ENCODE assay signal across 8 mouse cellular contexts in the genomic region with DNA sequence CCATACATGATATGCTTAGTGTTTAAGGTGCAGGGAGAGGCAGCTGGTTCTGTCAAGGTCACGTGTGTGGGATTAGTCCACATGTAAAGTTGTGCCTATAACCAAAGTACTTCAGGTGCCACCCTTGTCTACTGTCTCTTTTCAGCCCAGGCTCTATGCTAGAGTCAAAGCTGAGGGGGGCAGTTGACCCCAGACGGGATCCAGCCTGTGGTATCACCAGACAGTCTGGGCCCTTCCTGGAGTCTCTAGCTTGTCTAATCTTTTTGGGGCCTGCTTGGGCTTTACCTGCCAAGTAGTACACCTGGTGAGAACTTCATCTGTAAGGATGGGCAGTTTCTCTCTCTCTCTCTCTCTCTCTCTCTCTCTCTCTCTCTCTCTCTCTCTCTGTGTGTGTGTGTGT. TPM values are rescaled to one million over a fixed set of nuclear protein-coding genes. Genes with fewer than 3 reads are reported as not detected.
A peak's percentile ranks its signal among the peaks of the same experiment; 100 is the strongest.
DNase-seq lines count a peak whose midpoint lies in the region; ATAC-seq and TF ChIP-seq lines count a peak whose summit lies in the region.

No protein-coding gene starts in this region.

- H3K4me1 ChIP-seq in heart, embryonic 12.5 days (replicated peaks): peaks cover 51% of the 10 kb centered on the region
- peaks cover 3 to 16% of the 10 kb centered on the region in 2 experiments; a peak in 3 of 4 replicates for H3K4me1 ChIP-seq in MEL (ENCODE audit: control insufficient read depth in 1 of 2, insufficient read depth in 2 of 2, low read length in 2 of 2)
- H3K4me1 ChIP-seq in hindbrain, embryonic 12.5 days: peaks cover 30% of the 10 kb centered on the region
- peaks cover 15% of the 10 kb centered on the region for H3K4me1 ChIP-seq in midbrain, embryonic 14.5 days (ENCODE audit: control insufficient read depth, insufficient read depth, low read length)

- no peak for TF ChIP-seq POLR2A in MEL (IDR thresholded peaks at IDR 0.05; ENCODE audit: control insufficient read depth in 1 of 2, insufficient read depth in 1 of 2, low read depth in 1 of 2, low read length in 2 of 2, poor library complexity in 1 of 2)

- no peaks in the 10 kb centered on the region for H3K27me3 ChIP-seq in heart, embryonic 12.5 days (replicated peaks)
- H3K27me3 ChIP-seq in MEL (ENCODE audit: control insufficient read depth in 1 of 2, insufficient read depth in 2 of 2, low read length in 2 of 2): no peaks in the 10 kb centered on the region; a peak in 2 of 4 replicates
- no peaks in the 10 kb centered on the region for H3K27me3 ChIP-seq in hindbrain, embryonic 12.5 days
- H3K27me3 ChIP-seq in midbrain, embryonic 14.5 days (ENCODE audit: control insufficient read depth, insufficient read depth, low read length): no peaks in the 10 kb centered on the region

- peaks cover 27% of the 10 kb centered on the region for H3K36me3 ChIP-seq in heart, embryonic 12.5 days
- peaks cover 5 to 6% of the 10 kb centered on the region in 2 experiments; a peak in 3 of 4 replicates for H3K36me3 ChIP-seq in MEL (ENCODE audit: control insufficient read depth in 1 of 2, insufficient read depth in 2 of 2, low read length in 2 of 2)
- peaks cover 22% of the 10 kb centered on the region; the same call in 1 of the 2 replicates for H3K36me3 ChIP-seq in hindbrain, embryonic 12.5 days
- H3K36me3 ChIP-seq in midbrain, embryonic 14.5 days (ENCODE audit: control insufficient read depth, insufficient read depth, low read length): peaks cover 16% of the 10 kb centered on the region

- no peak for TF ChIP-seq CTCF in MEL (IDR thresholded peaks at IDR 0.05 in 2 of 3, conservative IDR thresholded peaks at IDR 0.05 in 1 of 3; ENCODE audit: control insufficient read depth in 1 of 3, insufficient read depth in 1 of 3, low read depth in 2 of 3, low read length in 3 of 3, poor library complexity in 1 of 3, severe bottlenecking in 1 of 3)

- H3K27ac ChIP-seq in heart, embryonic 12.5 days (ENCODE audit: poor library complexity, severe bottlenecking): peak overlapping the region; percentile 94
- no peak overlapping the region for H3K27ac ChIP-seq in MEL (ENCODE audit: control insufficient read depth, low read depth, low read length)
- H3K27ac ChIP-seq in hindbrain, embryonic 12.5 days: peak overlapping the region; percentile 95; the same call in 1 of the 2 replicates
- peak overlapping the region; percentile 96; the same call in 1 of the 2 replicates for H3K27ac ChIP-seq in midbrain, embryonic 14.5 days (replicated peaks; ENCODE audit: low read depth, low read length)

- peaks cover 17% of the 10 kb centered on the region for H3K79me2 ChIP-seq in MEL (ENCODE audit: control insufficient read depth, insufficient read depth, low read length, poor library complexity)

- DNase-seq in heart, adult 8-10 months (ENCODE audit: low spot score): no peak
- DNase-seq in MEL (ENCODE audit: low read depth, low spot score): no peak
- no peak for DNase-seq in midbrain, embryonic 14.5 days
- DNase-seq in thymus, postnatal 36 days: no peak
- DNase-seq in urinary bladder, postnatal 14 days (ENCODE audit: low spot score): no peak
- DNase-seq in ovary, adult 18-20 months (ENCODE audit: low spot score): no peak

- TF ChIP-seq RAD21 in MEL (IDR thresholded peaks at IDR 0.05; ENCODE audit: low read depth, low read length): no peak

- peak overlapping the region; percentile 100; the same call in 1 of the 2 replicates for H3K9ac ChIP-seq in heart, embryonic 12.5 days
- no peak overlapping the region for H3K9ac ChIP-seq in MEL (ENCODE audit: control insufficient read depth, low read depth, low read length, poor library complexity, severe bottlenecking)
- peak overlapping the region; percentile 99; the same call in 1 of the 2 replicates for H3K9ac ChIP-seq in hindbrain, embryonic 12.5 days
- peak overlapping the region; percentile 100 for H3K9ac ChIP-seq in midbrain, embryonic 14.5 days (replicated peaks; ENCODE audit: low read length)

- TF ChIP-seq EP300 in MEL (IDR thresholded peaks at IDR 0.05; ENCODE audit: low read depth in 1 of 2, low read length in 2 of 2): no peak

- 52% methylated on average over 2 of the region's 2 CpGs for WGBS in heart, embryonic 12.5 days
- 64% methylated on average over 2 of the region's 2 CpGs for WGBS in hindbrain, embryonic 12.5 days
- 66% methylated on average over 2 of the region's 2 CpGs for WGBS in midbrain, embryonic 14.5 days

- ATAC-seq in heart, embryonic 12.5 days (ENCODE audit: insufficient number of reproducible peaks, low FRiP score): no peak
- no peak for ATAC-seq in hindbrain, embryonic 12.5 days (ENCODE audit: low FRiP score)
- no peak for ATAC-seq in midbrain, embryonic 14.5 days (ENCODE audit: low FRiP score, low TSS enrichment)

- H3K9me3 ChIP-seq in heart, embryonic 12.5 days (replicated peaks): no peaks in the 10 kb centered on the region
- H3K9me3 ChIP-seq in MEL (replicated peaks; ENCODE audit: insufficient read depth, low read length): no peaks in the 10 kb centered on the region
- H3K9me3 ChIP-seq in hindbrain, embryonic 12.5 days (replicated peaks): no peaks in the 10 kb centered on the region
- H3K9me3 ChIP-seq in midbrain, embryonic 14.5 days (ENCODE audit: control insufficient read depth, low read length): no peaks in the 10 kb centered on the region

- H3K4me2 ChIP-seq in heart, embryonic 12.5 days: peak overlapping the region; percentile 95
- peak overlapping the region; percentile 84 for H3K4me2 ChIP-seq in hindbrain, embryonic 12.5 days (replicated peaks)
- peak overlapping the region; percentile 95 for H3K4me2 ChIP-seq in midbrain, embryonic 14.5 days (ENCODE audit: low read length)

- H3K4me3 ChIP-seq in heart, embryonic 12.5 days: peak overlapping the region; percentile 91
- H3K4me3 ChIP-seq in MEL (ENCODE audit: control insufficient read depth in 1 of 2, insufficient read depth in 1 of 2, low read depth in 2 of 2, low read length in 2 of 2): no peak overlapping the region
- no peak overlapping the region for H3K4me3 ChIP-seq in hindbrain, embryonic 12.5 days
- H3K4me3 ChIP-seq in midbrain, embryonic 14.5 days (replicated peaks; ENCODE audit: low read depth, low read length): peak overlapping the region; percentile 100; the same call in 1 of the 2 replicates

TF ChIP-seq in MEL, 35 proteins besides CTCF, POLR2A, EP300 and RAD21:
- TF ChIP-seq USF1 (IDR thresholded peaks at IDR 0.05; ENCODE audit: low read depth, low read length): peak; percentile 25; the same call in 1 of the 2 replicates
- no peak for TF ChIP-seq SIN3A (IDR thresholded peaks at IDR 0.05; ENCODE audit: low read length)

RNA-seq across cellular contexts. Expression of a gene that starts 0.7 kb away (rescaled TPM):
- polyA plus RNA-seq in heart, embryonic 12.5 days (2016; fragmentation: Nextera tagmentation; extraction: Ambion mirVana): 97.2 and 100 TPM in 2 replicates
- 10 to 100 TPM; 57.1 to 72.2 (median 68.6) TPM for total RNA-seq in heart, adult 8-10 months (2022)
- 3.3 and 4.2 TPM in 2 replicates for total RNA-seq in MEL (2012; rRNA removed)
- polyA plus RNA-seq in MEL (2012; ENCODE audit: insufficient read depth in 1 of 2, insufficient read length in 2 of 2, low read depth in 1 of 2, low replicate concordance in 2 of 2, missing spikeins in 1 of 2): 10 to 100 TPM in 1 of 2 experiments, not detected in 1; 28.9 TPM
- polyA plus RNA-seq in hindbrain, embryonic 12.5 days (2016; fragmentation: Nextera tagmentation; extraction: Ambion mirVana): 140 and 159 TPM in 2 replicates
- polyA plus RNA-seq in midbrain, embryonic 14.5 days (2014; fragmentation: Nextera tagmentation; extraction: Ambion mirVana): 258 and 260 TPM in 2 replicates

RNA-seq across cellular contexts. Expression of a gene that starts 7.4 kb away (rescaled TPM):
- 9.4 and 9.8 TPM in 2 replicates for polyA plus RNA-seq in heart, embryonic 12.5 days (2016; fragmentation: Nextera tagmentation; extraction: Ambion mirVana)
- 10 to 100 TPM; 33.3 to 81.2 (median 48.5) TPM for total RNA-seq in heart, adult 8-10 months (2022)
- 4.5 and 5.6 TPM in 2 replicates for total RNA-seq in MEL (2012; rRNA removed)
- 10 to 100 TPM in 1 of 2 experiments, not detected in 1; 34.9 TPM for polyA plus RNA-seq in MEL (2012; ENCODE audit: insufficient read depth in 1 of 2, insufficient read length in 2 of 2, low read depth in 1 of 2, low replicate concordance in 2 of 2, missing spikeins in 1 of 2)
- polyA plus RNA-seq in hindbrain, embryonic 12.5 days (2016; fragmentation: Nextera tagmentation; extraction: Ambion mirVana): 9.8 and 11.6 TPM in 2 replicates
- 9.3 and 13.1 TPM in 2 replicates for polyA plus RNA-seq in midbrain, embryonic 14.5 days (2014; fragmentation: Nextera tagmentation; extraction: Ambion mirVana)

RNA-seq across cellular contexts. Expression of a gene that starts 17.0 kb away (rescaled TPM):
- polyA plus RNA-seq in heart, embryonic 12.5 days (2016; fragmentation: Nextera tagmentation; extraction: Ambion mirVana): 30.6 and 31.5 TPM in 2 replicates
- 1 to 10 TPM; 6.3 to 8.4 (median 7.5) TPM for total RNA-seq in heart, adult 8-10 months (2022)
- total RNA-seq in MEL (2012; rRNA removed): 44.8 and 47.0 TPM in 2 replicates
- polyA plus RNA-seq in MEL (2012; ENCODE audit: insufficient read depth in 1 of 2, insufficient read length in 2 of 2, low read depth in 1 of 2, low replicate concordance in 2 of 2, missing spikeins in 1 of 2): 10 to 100 TPM in 1 of 2 experiments, not detected in 1; 79.5 TPM
- polyA plus RNA-seq in hindbrain, embryonic 12.5 days (2016; fragmentation: Nextera tagmentation; extraction: Ambion mirVana): 39.4 and 45.1 TPM in 2 replicates
- polyA plus RNA-seq in midbrain, embryonic 14.5 days (2014; fragmentation: Nextera tagmentation; extraction: Ambion mirVana): 28.0 and 36.5 TPM in 2 replicates

RNA-seq across cellular contexts. Expression of a gene that starts 28.1 kb away (rescaled TPM):
- 10.7 and 13.6 TPM in 2 replicates for polyA plus RNA-seq in heart, embryonic 12.5 days (2016; fragmentation: Nextera tagmentation; extraction: Ambion mirVana)
- total RNA-seq in heart, adult 8-10 months (2022): 10 to 100 TPM; 16.1 to 18.7 (median 17.1) TPM
- total RNA-seq in MEL (2012; rRNA removed): 9.2 and 10.2 TPM in 2 replicates
- polyA plus RNA-seq in MEL (2012; ENCODE audit: insufficient read depth in 1 of 2, insufficient read length in 2 of 2, low read depth in 1 of 2, low replicate concordance in 2 of 2, missing spikeins in 1 of 2): 1 to 10 TPM in 1 of 2 experiments, not detected in 1; 9.3 TPM
- polyA plus RNA-seq in hindbrain, embryonic 12.5 days (2016; fragmentation: Nextera tagmentation; extraction: Ambion mirVana): 15.8 and 16.6 TPM in 2 replicates
- 17.3 and 20.1 TPM in 2 replicates for polyA plus RNA-seq in midbrain, embryonic 14.5 days (2014; fragmentation: Nextera tagmentation; extraction: Ambion mirVana)

RNA-seq across cellular contexts. Expression of a gene that starts 32.6 kb away (rescaled TPM):
- polyA plus RNA-seq in heart, embryonic 12.5 days (2016; fragmentation: Nextera tagmentation; extraction: Ambion mirVana): 0.70 and 0.81 TPM in 2 replicates
- total RNA-seq in heart, adult 8-10 months (2022): under 1 TPM in 1 of 4 experiments, not detected in 3; 0.12 TPM
- total RNA-seq in MEL (2012; rRNA removed): 0.08 TPM in 1 of 2 replicates, not detected in the other
- polyA plus RNA-seq in MEL (2012; ENCODE audit: insufficient read depth in 1 of 2, insufficient read length in 2 of 2, low read depth in 1 of 2, low replicate concordance in 2 of 2, missing spikeins in 1 of 2): 1 to 10 TPM in 1 of 2 experiments, not detected in 1; 1.4 TPM
- polyA plus RNA-seq in hindbrain, embryonic 12.5 days (2016; fragmentation: Nextera tagmentation; extraction: Ambion mirVana): 0.25 and 0.49 TPM in 2 replicates
- 0.26 and 0.78 TPM in 2 replicates for polyA plus RNA-seq in midbrain, embryonic 14.5 days (2014; fragmentation: Nextera tagmentation; extraction: Ambion mirVana)

Comparison
In these comparisons a context has a peak if more than half of its experiments do, and no peak if none do; other contexts are left out.
1. H3K4me3 ChIP-seq: peak in heart, embryonic 12.5 days (single experiment) and midbrain, embryonic 14.5 days (single experiment); none in MEL (0 of 2) and hindbrain, embryonic 12.5 days (single experiment).
2. Peak in every context shown above with its lines, with median percentiles within 50 percentile points of each other: H3K4me2 ChIP-seq.